Mouse (Mus musculus) midbrain, embryonic 15.5 days (tissue): ENCODE results near the gene Gnat3. TPM values are rescaled to one million over a fixed set of nuclear protein-coding genes. Genes with fewer than 3 reads are reported as not detected.

ENCODE experiments used
- ATAC-seq: fragments of 200-750 bp; cut with Nextera tagmentation; replicated peaks from 2 replicates; pipeline ENCODE4 v1.8.0; 2017; ENCODE audit warnings: moderate TSS enrichment
- H3K27ac ChIP-seq: fragments of 300-500 bp; sonication (generic); 2 replicates; pipeline ENCODE4 v1.5.1; 2015; ENCODE audit warnings: mild to moderate bottlenecking, inconsistent platforms
- H3K27me3 ChIP-seq: fragments of 300-500 bp; sonication (generic); replicated peaks from 2 replicates; pipeline ENCODE4 v1.6.1; 2015; ENCODE audit warnings: inconsistent platforms
- H3K36me3 ChIP-seq: fragments of 300-500 bp; sonication (generic); replicated peaks from 2 replicates; pipeline ENCODE4 v1.6.1; 2015; ENCODE audit warnings: inconsistent platforms
- H3K4me1 ChIP-seq: fragments of 300-500 bp; sonication (generic); 2 replicates; pipeline ENCODE4 v1.6.1; 2015; ENCODE audit warnings: inconsistent platforms
- H3K4me2 ChIP-seq: fragments of 300-500 bp; sonication (generic); 2 replicates; pipeline ENCODE4 v1.6.1; 2015; ENCODE audit warnings: inconsistent platforms, mild to moderate bottlenecking, moderate library complexity
- H3K4me3 ChIP-seq: fragments of 300-500 bp; sonication (generic); 2 replicates; pipeline ENCODE4 v1.5.1; 2015; ENCODE audit warnings: mild to moderate bottlenecking, inconsistent platforms
- H3K9ac ChIP-seq: fragments of 300-500 bp; sonication (generic); 2 replicates; pipeline ENCODE4 v1.6.1; 2015; ENCODE audit warnings: mild to moderate bottlenecking, inconsistent platforms
- H3K9me3 ChIP-seq: fragments of 300-500 bp; sonication (generic); 2 replicates; pipeline ENCODE4 v1.6.1; 2016; ENCODE audit warnings: inconsistent platforms
- WGBS: fragments of 180-500 bp; shearing (Covaris S2); methylation state at CpG from one replicate; pipeline ENCODE4 v1.1.7; 2015; ENCODE audit warnings: mixed read lengths; 5-methylcytosine and 5-hydroxymethylcytosine counted together
- polyA plus RNA-seq: library from polyadenylated mRNA; unstranded; fragments of >200 nt; fragmentation: Nextera tagmentation; extraction: Ambion mirVana; gene quantifications from 2 replicates; pipeline ENCODE4 v1.2.1, GENCODE M21; 2015

Gnat3 gene
- polyA plus RNA-seq, 1 experiment from 2014 or later = not detected

- H3K4me2 ChIP-seq = no peak overlapping the region
- no peak overlapping the region for H3K27ac ChIP-seq
- WGBS = 92% methylated on average over 5 of the region's 5 CpGs
- H3K9me3 ChIP-seq = no peaks in the 10 kb centered on the region
- H3K27me3 ChIP-seq = no peaks in the 10 kb centered on the region
- H3K4me3 ChIP-seq = no peak overlapping the region
- no peaks in the 10 kb centered on the region for H3K4me1 ChIP-seq
- H3K36me3 ChIP-seq = no peaks in the 10 kb centered on the region
- no peak for ATAC-seq
- H3K9ac ChIP-seq = no peak overlapping the region
Observed at GRCm38 (mm10) chr5:17980501-17981121, 18.3 kb downstream of the Gnat3 start.

GRCm38 (mm10) chr5:17982770-17983169, 20.4 kb downstream of the Gnat3 start:
- Histone ChIP-seq H3K36me3 (no peaks in the 10 kb centered on the region), H3K4me3 (no peak overlapping the region), H3K4me1 (no peaks in the 10 kb centered on the region), H3K4me2 (no peak overlapping the region), H3K9ac (no peak overlapping the region), H3K9me3 (no peaks in the 10 kb centered on the region), H3K27ac (no peak overlapping the region), H3K27me3 (no peaks in the 10 kb centered on the region)
- WGBS = 79% methylated on average over 4 of the region's 4 CpGs
- no peak for ATAC-seq

- Histone ChIP-seq H3K27me3 (no peaks in the 10 kb centered on the region), H3K27ac (no peak overlapping the region), H3K9ac (no peak overlapping the region), H3K4me3 (no peak overlapping the region), H3K4me2 (no peak overlapping the region), H3K9me3 (no peaks in the 10 kb centered on the region), H3K4me1 (no peaks in the 10 kb centered on the region), H3K36me3 (no peaks in the 10 kb centered on the region)
- no peak for ATAC-seq
- 88% methylated on average over 3 of the region's 3 CpGs for WGBS
Observed at GRCm38 (mm10) chr5:17984522-17984921, 22.2 kb downstream of the Gnat3 start.

- no peak for ATAC-seq
Observed at GRCm38 (mm10) chr5:17986611-17987010, 24.3 kb downstream of the Gnat3 start.

GRCm38 (mm10) chr5:17990618-17991017, 28.3 kb downstream of the Gnat3 start:
- Histone ChIP-seq H3K27me3 (no peaks in the 10 kb centered on the region), H3K4me1 (no peaks in the 10 kb centered on the region), H3K9ac (no peak overlapping the region), H3K27ac (no peak overlapping the region), H3K4me3 (no peak overlapping the region), H3K36me3 (no peaks in the 10 kb centered on the region), H3K4me2 (no peak overlapping the region), H3K9me3 (no peaks in the 10 kb centered on the region)
- no peak for ATAC-seq
- WGBS = 88% methylated on average over 6 of the region's 6 CpGs

More at GRCm38 (mm10) chr5:17986611-17987010, 24.3 kb downstream of the Gnat3 start:
- Histone ChIP-seq H3K27me3 (no peaks in the 10 kb centered on the region), H3K4me2 (no peak overlapping the region), H3K27ac (no peak overlapping the region), H3K36me3 (no peaks in the 10 kb centered on the region), H3K9ac (no peak overlapping the region), H3K9me3 (no peaks in the 10 kb centered on the region), H3K4me1 (no peaks in the 10 kb centered on the region), H3K4me3 (no peak overlapping the region)
- 46% methylated on average over 3 of the region's 3 CpGs for WGBS

- H3K9me3 ChIP-seq = no peaks in the 10 kb centered on the region
- no peak overlapping the region for H3K4me2 ChIP-seq
- 70% methylated on average over 2 of the region's 2 CpGs for WGBS
- no peak overlapping the region for H3K9ac ChIP-seq
- H3K4me3 ChIP-seq = no peak overlapping the region
- H3K4me1 ChIP-seq = no peaks in the 10 kb centered on the region
- ATAC-seq = no peak
- H3K27me3 ChIP-seq = no peaks in the 10 kb centered on the region
- H3K36me3 ChIP-seq = no peaks in the 10 kb centered on the region
- H3K27ac ChIP-seq = no peak overlapping the region
Observed at GRCm38 (mm10) chr5:17999570-17999969, 37.2 kb downstream of the Gnat3 start.

GRCm38 (mm10) chr5:18000185-18000584, 37.8 kb downstream of the Gnat3 start:
- Histone ChIP-seq H3K9me3 (no peaks in the 10 kb centered on the region), H3K4me2 (no peak overlapping the region), H3K9ac (no peak overlapping the region), H3K36me3 (no peaks in the 10 kb centered on the region), H3K4me3 (no peak overlapping the region), H3K27me3 (no peaks in the 10 kb centered on the region), H3K4me1 (no peaks in the 10 kb centered on the region), H3K27ac (no peak overlapping the region)
- WGBS = 64% methylated on average over 6 of the region's 6 CpGs
- no peak for ATAC-seq

- WGBS = 25% methylated on average over 4 of the region's 4 CpGs
- Histone ChIP-seq H3K27me3 (no peaks in the 10 kb centered on the region), H3K27ac (no peak overlapping the region), H3K4me1 (no peaks in the 10 kb centered on the region), H3K9ac (no peak overlapping the region), H3K9me3 (no peaks in the 10 kb centered on the region), H3K4me2 (no peak overlapping the region), H3K36me3 (no peaks in the 10 kb centered on the region), H3K4me3 (no peak overlapping the region)
- no peak for ATAC-seq
Observed at GRCm38 (mm10) chr5:18001646-18002045, 39.3 kb downstream of the Gnat3 start.

- H3K4me1 ChIP-seq = no peaks in the 10 kb centered on the region
- no peaks in the 10 kb centered on the region for H3K36me3 ChIP-seq
- no peak overlapping the region for H3K4me2 ChIP-seq
- H3K9ac ChIP-seq = no peak overlapping the region
- H3K27ac ChIP-seq = no peak overlapping the region
- H3K9me3 ChIP-seq = no peaks in the 10 kb centered on the region
- H3K27me3 ChIP-seq = no peaks in the 10 kb centered on the region
- H3K4me3 ChIP-seq = no peak overlapping the region
- WGBS = 94% methylated on average over 6 of the region's 6 CpGs
- no peak for ATAC-seq
Observed at GRCm38 (mm10) chr5:18003675-18004074, 41.3 kb downstream of the Gnat3 start.

- no peaks in the 10 kb centered on the region for H3K27me3 ChIP-seq
- no peak overlapping the region for H3K4me3 ChIP-seq
- ATAC-seq = no peak
- WGBS = 48% methylated on average over 3 of the region's 3 CpGs
- no peak overlapping the region for H3K9ac ChIP-seq
- H3K27ac ChIP-seq = no peak overlapping the region
- H3K9me3 ChIP-seq = no peaks in the 10 kb centered on the region
- no peaks in the 10 kb centered on the region for H3K36me3 ChIP-seq
- no peaks in the 10 kb centered on the region for H3K4me1 ChIP-seq
- H3K4me2 ChIP-seq = no peak overlapping the region
Observed at GRCm38 (mm10) chr5:18004824-18005611, 42.7 kb downstream of the Gnat3 start.

- no peak overlapping the region for H3K4me3 ChIP-seq
- no peaks in the 10 kb centered on the region for H3K4me1 ChIP-seq
- no peak overlapping the region for H3K4me2 ChIP-seq
- no peak overlapping the region for H3K27ac ChIP-seq
- WGBS = 94% methylated on average over 2 of the region's 2 CpGs
- no peaks in the 10 kb centered on the region for H3K9me3 ChIP-seq
- H3K27me3 ChIP-seq = no peaks in the 10 kb centered on the region
- H3K9ac ChIP-seq = no peak overlapping the region
- no peaks in the 10 kb centered on the region for H3K36me3 ChIP-seq
- no peak for ATAC-seq
Observed at GRCm38 (mm10) chr5:18006157-18006556, 43.8 kb downstream of the Gnat3 start.

- no peak overlapping the region for H3K4me3 ChIP-seq
- H3K9ac ChIP-seq = no peak overlapping the region
- no peaks in the 10 kb centered on the region for H3K27me3 ChIP-seq
- no peak for ATAC-seq
- H3K4me1 ChIP-seq = no peaks in the 10 kb centered on the region
- no peak overlapping the region for H3K4me2 ChIP-seq
- no peak overlapping the region for H3K27ac ChIP-seq
- no peaks in the 10 kb centered on the region for H3K9me3 ChIP-seq
- no peaks in the 10 kb centered on the region for H3K36me3 ChIP-seq
Observed at GRCm38 (mm10) chr5:18007067-18007466, 44.7 kb downstream of the Gnat3 start.

GRCm38 (mm10) chr5:18010301-18010700, 48.0 kb downstream of the Gnat3 start:
- Histone ChIP-seq H3K4me1 (no peaks in the 10 kb centered on the region), H3K4me3 (no peak overlapping the region), H3K9ac (no peak overlapping the region), H3K36me3 (no peaks in the 10 kb centered on the region), H3K4me2 (no peak overlapping the region), H3K27ac (no peak overlapping the region), H3K27me3 (no peaks in the 10 kb centered on the region), H3K9me3 (no peaks in the 10 kb centered on the region)
- 84% methylated on average over 5 of the region's 5 CpGs for WGBS
- no peak for ATAC-seq
